Mouse (Mus musculus): ENCODE measurements around the gene Gpr84.
"Not testable (repeated sequence)": the region's sequence is repeated elsewhere in the genome, so short reads cannot be mapped to it uniquely, and the experiment has no call there.

The Gpr84 gene

GRCm38 (mm10) chr15:103292673-103293345 is 17.6 kb downstream of the Gpr84 start:
- in situ Hi-C loops (cut with MboI; ENCODE audit: low sequenced_read_pairs): no loop called here

GRCm38 (mm10) chr15:103290843-103291242 is 19.6 kb downstream of the Gpr84 start:
- in situ Hi-C loops (cut with MboI; ENCODE audit: low sequenced_read_pairs): no loop called here

- in situ Hi-C loops (cut with MboI; ENCODE audit: low sequenced_read_pairs): no loop called here
Measured at GRCm38 (mm10) chr15:103290417-103290816, 20.0 kb downstream of the Gpr84 start.

- in situ Hi-C loops (cut with MboI; ENCODE audit: low sequenced_read_pairs): no loop called here
Measured at GRCm38 (mm10) chr15:103289600-103289999, 20.8 kb downstream of the Gpr84 start.

DNA sequence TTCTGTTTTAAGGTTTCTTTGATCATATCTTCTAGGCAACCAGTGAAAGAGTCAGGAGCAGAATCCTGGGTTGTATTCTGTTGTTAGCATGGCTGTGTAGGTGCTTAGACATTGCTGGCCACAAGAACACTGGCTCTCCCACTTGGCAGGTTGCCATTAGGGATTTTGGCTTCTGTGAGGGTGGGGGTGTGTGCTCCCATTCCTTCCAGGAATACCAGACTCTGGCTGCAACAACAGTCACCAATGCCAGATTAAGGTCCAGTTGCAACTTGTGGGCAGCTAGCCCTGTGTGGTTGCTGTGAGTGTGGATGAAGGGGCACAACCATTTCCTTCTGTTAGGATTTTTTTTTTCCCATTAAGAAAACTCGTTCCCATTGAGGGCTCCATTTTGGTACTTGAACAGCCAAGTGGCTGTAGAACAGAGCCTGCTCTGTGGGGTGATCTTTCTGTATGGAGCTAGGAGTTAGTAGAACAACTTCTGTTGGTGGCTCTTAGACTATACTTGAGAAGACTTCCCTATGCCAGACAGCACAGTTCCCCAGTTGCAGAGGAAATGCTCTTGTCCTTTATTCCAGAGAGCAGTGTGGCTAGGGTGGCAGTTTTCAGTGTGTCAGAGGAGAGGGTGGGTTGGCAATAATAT is 24.5 kb downstream of the Gpr84 start:
- in situ Hi-C loops (cut with MboI; ENCODE audit: low sequenced_read_pairs): no loop called here

- in situ Hi-C loops (cut with MboI; ENCODE audit: low sequenced_read_pairs): no loop called here
Measured at GRCm38 (mm10) chr15:103284647-103285046, 25.8 kb downstream of the Gpr84 start.

DNA sequence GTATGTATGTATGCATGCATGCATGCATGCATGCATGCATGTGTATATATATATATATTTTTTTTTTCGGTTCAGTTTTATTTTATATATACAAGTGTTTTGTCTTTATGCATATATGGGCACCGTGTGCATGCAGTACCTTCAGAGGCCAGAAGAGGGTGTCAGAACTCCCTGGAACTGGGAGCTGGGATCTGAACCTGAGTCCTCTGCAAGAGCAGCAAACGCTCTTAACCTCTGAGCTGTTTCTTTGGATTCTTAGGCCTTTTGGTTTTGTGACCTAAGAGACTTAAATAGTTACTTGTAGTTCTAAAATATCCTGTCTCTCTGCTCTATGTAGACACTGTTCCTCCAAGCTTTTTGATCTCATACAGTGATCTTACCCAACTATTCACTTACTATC is 26.3 kb downstream of the Gpr84 start:
- in situ Hi-C loops (cut with MboI; ENCODE audit: low sequenced_read_pairs): no loop called here

DNA sequence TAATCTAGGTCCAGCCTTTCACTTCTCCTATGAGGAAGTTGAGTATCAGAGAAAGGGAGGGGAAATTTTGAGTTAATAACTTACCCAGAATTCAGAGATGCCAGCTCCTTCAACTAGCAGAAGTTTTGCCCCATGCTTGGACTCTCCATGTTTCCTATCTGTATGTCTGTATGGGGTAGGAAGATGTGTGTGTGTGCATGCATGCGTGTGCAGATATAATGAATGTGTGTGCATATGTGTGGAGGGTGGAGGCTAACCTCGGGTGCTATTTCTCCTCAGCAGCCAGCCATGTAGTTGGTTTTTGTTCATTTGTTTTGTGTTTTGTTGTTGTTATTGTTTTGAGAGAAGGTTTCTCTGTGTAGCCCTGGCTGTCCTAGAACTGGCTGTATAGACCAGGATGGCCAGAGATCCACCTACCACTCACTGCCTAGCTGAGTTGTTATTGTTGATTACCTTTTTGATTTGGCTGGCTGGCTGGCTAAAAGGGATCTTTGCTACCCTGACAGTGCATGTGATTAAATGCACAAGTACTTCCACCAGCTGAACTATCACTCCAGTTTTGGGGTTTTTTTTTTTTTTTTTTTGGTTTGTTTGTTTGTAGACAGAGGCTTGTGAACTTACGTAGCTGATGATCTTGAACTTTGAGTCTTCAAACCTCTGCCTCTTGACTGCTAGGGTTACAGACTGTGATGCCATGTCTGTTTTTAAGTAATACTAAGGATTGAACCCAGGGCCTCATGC is 28.8 kb downstream of the Gpr84 start:
- in situ Hi-C loops (cut with MboI; ENCODE audit: low sequenced_read_pairs): no loop called here

DNA sequence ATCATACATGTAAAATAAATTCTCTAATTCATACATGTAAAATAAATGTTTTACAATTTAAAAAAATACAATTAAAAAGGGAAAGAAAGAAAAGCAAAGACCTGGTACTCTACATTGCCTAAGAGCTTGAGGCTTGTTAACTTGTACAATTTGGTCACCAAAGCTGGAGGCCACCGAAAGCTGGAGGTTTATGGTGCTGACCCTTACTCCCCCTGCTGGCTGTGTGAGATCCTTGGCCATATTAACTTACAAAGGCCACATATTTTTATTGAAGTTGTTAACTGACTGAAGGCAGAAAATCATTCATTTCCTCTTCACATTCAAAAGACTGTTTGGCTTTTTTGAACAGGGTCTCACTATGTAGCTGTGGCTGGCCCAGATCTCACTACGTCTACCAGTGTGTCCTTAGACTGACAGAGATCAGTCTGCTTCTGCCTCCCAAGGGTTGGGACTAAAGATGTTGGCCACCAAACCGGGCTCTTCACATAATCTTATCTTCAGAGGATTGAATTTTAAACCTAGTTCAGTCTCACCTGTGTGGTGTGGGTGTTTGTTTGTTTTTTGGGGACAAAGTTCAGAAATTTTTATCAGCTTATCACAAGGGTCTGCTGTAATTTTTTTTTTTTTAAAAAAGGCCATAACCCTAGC is 29.5 kb downstream of the Gpr84 start:
- in situ Hi-C loops (cut with MboI; ENCODE audit: low sequenced_read_pairs): no loop called here

GRCm38 (mm10) chr15:103279750-103280149 is 30.7 kb downstream of the Gpr84 start:
- in situ Hi-C loops (cut with MboI; ENCODE audit: low sequenced_read_pairs): no loop called here

DNA sequence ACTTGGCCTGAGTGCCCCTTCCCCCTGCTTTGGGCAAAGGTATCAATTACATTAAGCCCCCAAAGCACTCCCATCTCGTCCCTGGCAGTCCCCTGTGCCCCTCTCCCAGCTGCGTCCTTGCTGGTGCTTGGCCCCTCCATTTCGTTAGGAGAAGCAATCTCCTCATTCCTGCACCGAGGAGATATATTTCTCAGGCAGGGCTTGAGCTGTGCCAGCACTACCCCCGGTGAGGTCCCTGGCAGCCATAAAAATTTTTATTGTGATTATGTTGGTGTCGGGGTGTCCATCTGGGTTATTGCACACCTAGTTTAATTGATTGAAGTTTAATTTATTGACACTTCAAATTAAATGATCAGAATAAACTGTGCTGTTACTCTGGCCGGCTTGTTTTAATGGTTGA is 32.5 kb downstream of the Gpr84 start:
- in situ Hi-C loops (cut with MboI; ENCODE audit: low sequenced_read_pairs): no loop called here

- in situ Hi-C loops (cut with MboI; ENCODE audit: low sequenced_read_pairs): not testable (repeated sequence)
Measured at GRCm38 (mm10) chr15:103275943-103276342, 34.5 kb downstream of the Gpr84 start.

- in situ Hi-C loops (cut with MboI; ENCODE audit: low sequenced_read_pairs): no loop called here
Measured at GRCm38 (mm10) chr15:103272419-103273279, 37.8 kb downstream of the Gpr84 start, which contains the start of gene Copz1. Copz1 (plus strand) TSS chr15:103272714.

DNA sequence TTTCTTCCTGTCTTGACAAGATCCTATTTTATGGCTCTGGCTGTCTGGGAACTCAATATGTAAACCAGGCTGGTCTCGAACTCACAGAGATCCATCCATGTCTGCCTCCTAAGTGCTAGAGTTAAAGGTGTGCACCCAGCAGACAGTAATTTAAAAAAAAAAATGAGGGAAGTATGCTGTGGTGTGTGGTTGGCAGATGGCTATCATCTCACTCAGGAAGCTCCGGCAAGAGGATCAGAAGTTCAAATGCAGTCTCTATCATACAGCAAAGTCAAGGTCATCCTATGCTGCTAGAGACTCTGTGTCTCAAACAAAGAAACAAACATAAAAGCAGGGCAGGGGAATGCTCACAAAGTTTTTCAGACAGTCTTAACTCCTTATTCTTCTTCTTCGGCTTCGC is 41.5 kb downstream of the Gpr84 start:
- in situ Hi-C loops (cut with MboI; ENCODE audit: low sequenced_read_pairs): no loop called here

DNA sequence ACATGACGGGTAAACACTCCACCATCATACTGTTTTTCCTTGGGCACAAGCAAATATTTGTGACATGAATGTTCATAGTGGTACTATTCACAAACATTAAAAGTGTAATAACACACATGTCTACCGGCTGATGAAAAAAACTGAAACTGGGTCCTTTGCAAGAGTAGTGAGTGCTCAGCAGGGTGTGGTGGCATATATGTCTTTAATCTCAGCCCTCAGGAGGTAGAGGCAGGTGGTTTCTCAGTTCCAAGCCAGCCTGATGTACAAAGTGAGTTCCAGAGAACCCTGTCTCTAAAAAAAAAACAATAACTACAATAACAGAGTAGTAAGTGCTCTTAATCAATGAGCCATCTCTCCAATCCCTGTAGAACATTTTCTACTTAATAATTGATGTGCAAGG is 45.6 kb downstream of the Gpr84 start:
- in situ Hi-C loops (cut with MboI; ENCODE audit: low sequenced_read_pairs): no loop called here

DNA sequence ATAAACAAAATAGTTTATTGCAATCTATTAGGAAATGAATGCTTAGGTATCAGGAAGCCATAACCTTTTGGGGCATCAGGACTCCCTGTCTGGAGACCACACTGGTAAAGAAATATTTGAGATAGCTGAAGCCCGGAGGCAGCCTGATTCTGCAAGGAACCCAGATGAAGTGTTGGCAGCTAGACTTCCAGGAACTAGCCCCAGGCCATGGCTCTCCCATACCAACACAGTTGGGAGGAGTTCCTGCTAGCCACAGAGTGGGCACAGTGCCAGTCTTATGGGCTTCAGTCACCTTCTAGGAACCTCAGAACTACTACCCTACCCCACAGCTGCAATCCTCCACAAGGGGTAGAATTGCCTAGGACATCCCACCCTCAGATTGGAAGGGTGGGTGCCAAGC is 50.4 kb downstream of the Gpr84 start:
- in situ Hi-C loops (cut with MboI; ENCODE audit: low sequenced_read_pairs): no loop called here

GRCm38 (mm10) chr15:103259162-103259561 is 51.2 kb downstream of the Gpr84 start:
- in situ Hi-C loops (cut with MboI; ENCODE audit: low sequenced_read_pairs): no loop called here
